Mouse (Mus musculus) liver, embryonic 11.5 days (tissue): ENCODE results near the gene Spata31d1b. TPM values are rescaled to one million over a fixed set of nuclear protein-coding genes. Genes with fewer than 3 reads are reported as not detected.
"Not testable (repeated sequence)": the region's sequence is repeated elsewhere in the genome, so short reads cannot be mapped to it uniquely, and the experiment has no call there.

ENCODE experiments used
- ATAC-seq: fragments of 200-750 bp; cut with Nextera tagmentation; replicated peaks from 2 replicates; pipeline ENCODE4 v1.8.0; 2017; ENCODE audit warnings: moderate number of reproducible peaks, mild to moderate bottlenecking, moderate TSS enrichment, moderate library complexity; ENCODE audit not compliant: low FRiP score
- DNase-seq: peaks from one replicate; pipeline ENCODE4 v3.0.0-alpha.2; 2017; ENCODE audit warnings: low spot score
- H3K27ac ChIP-seq: fragments of 300-500 bp; sonication (generic); 2 replicates; pipeline ENCODE4 v1.5.1; 2014; ENCODE audit warnings: mild to moderate bottlenecking, low read depth, low read length, control low read depth
- H3K27me3 ChIP-seq: fragments of 300-500 bp; sonication (generic); replicated peaks from 2 replicates; pipeline ENCODE4 v1.6.1; 2014; ENCODE audit warnings: low read length, mixed read lengths; ENCODE audit not compliant: control insufficient read depth, insufficient read depth
- H3K36me3 ChIP-seq: fragments of 300-500 bp; sonication (generic); 2 replicates; pipeline ENCODE4 v1.6.1; 2014; ENCODE audit warnings: mild to moderate bottlenecking, low read length, moderate library complexity, mixed read lengths; ENCODE audit not compliant: control insufficient read depth, insufficient read depth
- H3K4me1 ChIP-seq: fragments of 300-500 bp; sonication (generic); replicated peaks from 2 replicates; pipeline ENCODE4 v1.6.1; 2014; ENCODE audit warnings: low read length, mixed read lengths; ENCODE audit not compliant: control insufficient read depth, insufficient read depth
- H3K4me2 ChIP-seq: fragments of 300-500 bp; sonication (generic); 2 replicates; pipeline ENCODE4 v1.6.1; 2014; ENCODE audit warnings: mild to moderate bottlenecking, control low read depth, moderate library complexity
- H3K4me3 ChIP-seq: fragments of 300-500 bp; sonication (generic); 2 replicates; pipeline ENCODE4 v1.5.1; 2014; ENCODE audit warnings: low read depth, low read length, control low read depth
- H3K9ac ChIP-seq: fragments of 300-500 bp; sonication (generic); 2 replicates; pipeline ENCODE4 v1.6.1; 2014; ENCODE audit warnings: low read depth, low read length, control low read depth
- H3K9me3 ChIP-seq: fragments of 300-500 bp; sonication (generic); 2 replicates; pipeline ENCODE4 v1.6.1; 2016; ENCODE audit warnings: low read length, inconsistent platforms, mixed read lengths; ENCODE audit not compliant: control insufficient read depth
- WGBS: fragments of 180-500 bp; shearing (Covaris S2); extraction: QIAGEN DNeasy Blood & Tissue Kit; methylation state at CpG from one replicate; pipeline ENCODE4 v1.1.7; 2014; 5-methylcytosine and 5-hydroxymethylcytosine counted together
- polyA plus RNA-seq: library from polyadenylated mRNA; unstranded; fragments of >200 nt; fragmentation: Nextera tagmentation; extraction: Ambion mirVana; gene quantifications from 2 replicates; pipeline ENCODE4 v1.2.1, GENCODE M21; 2014

Gene Spata31d1b
- polyA plus RNA-seq, 1 experiment from 2014 or later: not detected

DNA sequence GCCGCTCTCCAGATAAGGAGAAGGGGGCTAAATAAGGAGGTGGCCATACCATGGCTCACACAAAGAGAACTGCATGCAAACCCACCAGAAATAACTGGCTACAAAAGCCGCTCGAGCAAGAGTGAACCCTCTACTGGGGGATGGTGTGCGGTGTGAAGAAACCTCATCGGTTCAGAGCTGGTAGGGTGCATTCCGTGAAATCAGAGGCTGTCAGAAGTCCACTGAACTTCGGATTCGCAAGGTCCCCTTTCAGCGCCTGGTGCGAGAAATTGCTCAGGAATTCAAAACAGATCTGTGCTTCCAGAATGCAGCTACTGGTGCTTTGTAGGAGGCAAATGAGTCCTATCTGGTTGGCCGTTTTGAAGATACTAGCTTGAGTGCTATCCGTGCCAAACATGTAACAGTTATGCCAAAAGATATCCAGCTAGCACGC lies 23.7 kb upstream of the Spata31d1b start:
- Histone ChIP-seq H3K27ac (no peak overlapping the region), H3K4me3 (no peak overlapping the region), H3K36me3 (no peaks in the 10 kb centered on the region), H3K27me3 (no peaks in the 10 kb centered on the region), H3K9ac (no peak overlapping the region), H3K4me2 (no peak overlapping the region), H3K4me1 (no peaks in the 10 kb centered on the region), H3K9me3 (no peaks in the 10 kb centered on the region)
- 62% methylated on average over 13 of the region's 13 CpGs for WGBS
- ATAC-seq: no peak
- no peak for DNase-seq

- Histone ChIP-seq H3K9ac (no peak overlapping the region), H3K4me2 (no peak overlapping the region), H3K27me3 (no peaks in the 10 kb centered on the region), H3K27ac (no peak overlapping the region), H3K9me3 (no peaks in the 10 kb centered on the region), H3K4me1 (no peaks in the 10 kb centered on the region), H3K36me3 (no peaks in the 10 kb centered on the region), H3K4me3 (no peak overlapping the region)
- DNase-seq (no peak), ATAC-seq (no peak)
- 72% methylated on average over 9 of the region's 9 CpGs for WGBS
Observed at GRCm38 (mm10) chr13:59689313-59689712, 22.8 kb upstream of the Spata31d1b start.

- no peak overlapping the region for H3K4me3 ChIP-seq
- H3K4me1 ChIP-seq: no peaks in the 10 kb centered on the region
- H3K36me3 ChIP-seq: no peaks in the 10 kb centered on the region
- no peaks in the 10 kb centered on the region for H3K9me3 ChIP-seq
- no peak overlapping the region for H3K27ac ChIP-seq
- H3K9ac ChIP-seq: no peak overlapping the region
- no peak for ATAC-seq
- no peak for DNase-seq
- H3K4me2 ChIP-seq: no peak overlapping the region
- no peaks in the 10 kb centered on the region for H3K27me3 ChIP-seq
- 71% methylated on average over 3 of the region's 3 CpGs for WGBS
Observed at GRCm38 (mm10) chr13:59689843-59690242, 22.2 kb upstream of the Spata31d1b start.

- Histone ChIP-seq H3K27me3 (no peaks in the 10 kb centered on the region), H3K4me1 (no peaks in the 10 kb centered on the region), H3K9ac (no peak overlapping the region), H3K36me3 (no peaks in the 10 kb centered on the region), H3K4me2 (no peak overlapping the region), H3K9me3 (no peaks in the 10 kb centered on the region), H3K27ac (no peak overlapping the region), H3K4me3 (no peak overlapping the region)
- 79% methylated on average over 7 of the region's 7 CpGs for WGBS
- ATAC-seq (no peak), DNase-seq (no peak)
Observed at GRCm38 (mm10) chr13:59690576-59690975, 21.5 kb upstream of the Spata31d1b start.

DNA sequence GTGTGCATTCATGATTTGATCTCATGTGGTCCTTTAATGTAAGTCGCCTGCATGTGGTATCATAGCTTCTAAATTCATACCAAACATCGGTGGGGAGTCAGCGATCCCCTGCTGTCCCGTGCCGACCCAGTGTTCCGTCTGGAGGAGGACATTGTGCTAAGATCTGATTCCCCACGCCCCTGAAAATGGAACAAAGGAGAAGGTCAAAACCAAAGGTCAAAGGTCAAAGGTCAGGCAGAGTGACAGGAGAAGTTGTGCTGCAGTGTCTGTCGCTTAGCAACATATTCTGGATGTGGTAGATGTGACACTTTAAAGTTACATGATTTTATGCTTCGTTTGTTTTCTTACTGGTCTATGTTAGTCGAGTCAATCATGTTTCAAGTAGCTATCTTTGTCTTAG lies 20.6 kb upstream of the Spata31d1b start:
- Histone ChIP-seq H3K9me3 (no peaks in the 10 kb centered on the region), H3K9ac (no peak overlapping the region), H3K4me3 (no peak overlapping the region), H3K4me1 (no peaks in the 10 kb centered on the region), H3K36me3 (no peaks in the 10 kb centered on the region), H3K27me3 (no peaks in the 10 kb centered on the region), H3K4me2 (no peak overlapping the region), H3K27ac (no peak overlapping the region)
- ATAC-seq (no peak), DNase-seq (no peak)
- WGBS: 83% methylated on average over 10 of the region's 10 CpGs

DNA sequence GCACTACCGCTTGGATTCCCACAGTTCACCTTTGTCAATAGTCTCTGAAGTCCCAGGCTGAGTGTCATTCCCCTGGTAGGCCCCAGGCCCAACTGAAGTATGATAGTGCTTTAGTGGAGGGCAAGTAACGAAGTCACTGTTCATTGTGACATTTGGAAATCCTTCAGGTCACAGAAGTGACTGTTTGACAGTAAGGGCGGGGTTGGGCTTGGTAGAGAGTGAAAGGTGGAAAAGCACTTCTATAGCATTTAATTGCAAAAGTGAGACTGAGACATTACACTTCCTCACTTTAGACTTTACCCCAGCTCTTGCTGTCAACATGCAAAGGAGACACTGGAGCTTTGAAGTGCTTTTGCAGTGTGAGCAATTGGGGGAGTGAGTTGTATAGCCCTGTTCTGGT lies 18.1 kb upstream of the Spata31d1b start, which contains the start of gene 4921517D22Rik:
4921517D22Rik (minus strand) TSS at position 101 of the 400 bp plus-strand sequence.
- Histone ChIP-seq H3K4me2 (no peak within 1 kb of the TSS), H3K36me3 (no peaks in the 10 kb centered on the region), H3K4me3 (no peak within 1 kb of the TSS), H3K4me1 (no peaks in the 10 kb centered on the region), H3K9ac (no peak within 1 kb of the TSS), H3K27me3 (no peaks in the 10 kb centered on the region), H3K27ac (no peak within 1 kb of the TSS), H3K9me3 (no peaks in the 10 kb centered on the region)
- ATAC-seq (no peak), DNase-seq (no peak)
- WGBS: 74% methylated on average over 3 of the region's 3 CpGs

DNA sequence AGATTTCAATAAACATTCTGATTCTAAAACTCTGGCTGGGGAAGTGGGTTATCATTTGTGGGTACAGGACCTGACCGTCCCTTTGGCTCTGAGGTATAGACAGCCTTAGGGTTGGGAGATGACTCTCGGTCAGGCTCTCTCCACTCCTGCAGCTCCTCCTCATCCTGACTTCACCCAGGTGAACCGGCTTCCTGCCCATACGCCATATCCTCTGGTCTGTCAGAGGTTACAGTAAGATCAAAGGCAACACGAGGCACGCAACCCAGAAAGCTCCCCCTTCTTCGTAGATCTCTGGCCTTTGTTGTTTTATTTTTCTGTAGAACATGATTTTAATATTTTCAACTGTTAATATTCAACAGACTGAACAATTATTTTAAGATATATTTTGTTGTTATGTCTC lies 16.3 kb upstream of the Spata31d1b start:
- no peaks in the 10 kb centered on the region for H3K27me3 ChIP-seq
- no peak overlapping the region for H3K4me3 ChIP-seq
- H3K4me2 ChIP-seq: no peak overlapping the region
- no peak for DNase-seq
- no peak for ATAC-seq
- no peaks in the 10 kb centered on the region for H3K4me1 ChIP-seq
- H3K9me3 ChIP-seq: no peaks in the 10 kb centered on the region
- WGBS: 78% methylated on average over 7 of the region's 7 CpGs
- no peak overlapping the region for H3K27ac ChIP-seq
- no peak overlapping the region for H3K9ac ChIP-seq
- no peaks in the 10 kb centered on the region for H3K36me3 ChIP-seq

- no peak overlapping the region for H3K9ac ChIP-seq
- H3K4me3 ChIP-seq: no peak overlapping the region
- ATAC-seq: no peak
- WGBS: 86% methylated on average over 8 of the region's 8 CpGs
- H3K9me3 ChIP-seq: no peaks in the 10 kb centered on the region
- 0 out of 2 replicates have a peak, but pooled peaks cover 2% of the 10 kb centered on the region for H3K4me1 ChIP-seq
- H3K4me2 ChIP-seq: no peak overlapping the region
- H3K27ac ChIP-seq: no peak overlapping the region
- no peak for DNase-seq
- H3K27me3 ChIP-seq: peaks cover 4% of the 10 kb centered on the region
- no peaks in the 10 kb centered on the region for H3K36me3 ChIP-seq
Observed at GRCm38 (mm10) chr13:59699131-59699530, 13.0 kb upstream of the Spata31d1b start.

DNA sequence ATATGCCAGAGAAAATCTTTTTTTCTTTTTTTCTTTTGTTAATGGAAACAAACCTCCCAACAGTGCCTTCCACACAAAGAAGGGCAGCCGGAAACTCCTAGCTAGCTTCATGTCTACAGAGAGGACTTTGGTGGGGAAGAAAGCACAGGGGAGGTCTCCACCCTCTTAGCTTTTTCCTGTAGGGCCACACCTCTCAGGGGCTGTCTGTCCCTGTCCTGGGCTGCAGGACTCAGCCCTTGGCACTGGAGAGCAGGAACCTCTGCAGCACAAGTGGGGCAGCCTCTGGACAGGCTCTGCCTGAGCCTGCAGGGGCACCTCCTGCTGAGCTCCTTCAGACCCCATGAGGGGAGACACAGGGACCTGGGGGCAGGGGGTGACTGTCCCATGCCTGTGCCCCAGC lies 11.9 kb upstream of the Spata31d1b start:
- H3K9me3 ChIP-seq, H3K4me1 ChIP-seq, H3K36me3 ChIP-seq, DNase-seq, H3K4me2 ChIP-seq, H3K4me3 ChIP-seq, H3K9ac ChIP-seq, H3K27ac ChIP-seq, H3K27me3 ChIP-seq, ATAC-seq: not testable (repeated sequence)
- 60% methylated on average over 1 of the region's 1 CpGs for WGBS
